Mouse (Mus musculus): ENCODE measurements around the gene Rhpn2. TPM values are rescaled to one million over a fixed set of nuclear protein-coding genes. Genes with fewer than 3 reads are reported as not detected.

Gene Rhpn2
- polyA plus RNA-seq, 1 experiment from 2014 or later: 4.5 TPM

GRCm38 (mm10) chr7:35423071-35423470, 89.1 kb downstream of the Rhpn2 start:
- no peak overlapping the region for H3K27ac ChIP-seq
- no peaks in the 10 kb centered on the region for H3K9me3 ChIP-seq
- H3K4me3 ChIP-seq: no peak overlapping the region
- DNase-seq (ENCODE audit: extremely low spot score, low spot score): no peak
- 94% methylated on average over 10 of the region's 10 CpGs for WGBS
- no peaks in the 10 kb centered on the region for H3K4me1 ChIP-seq
- H3K27me3 ChIP-seq (ENCODE audit: poor library complexity, severe bottlenecking): no peaks in the 10 kb centered on the region
- H3K36me3 ChIP-seq (replicated peaks): peaks cover 91% of the 10 kb centered on the region

- Histone ChIP-seq H3K4me1 (no peaks in the 10 kb centered on the region), H3K9me3 (no peaks in the 10 kb centered on the region), H3K36me3 (replicated peaks) (peaks cover 90% of the 10 kb centered on the region), H3K4me3 (no peak overlapping the region), H3K27ac (no peak overlapping the region), H3K27me3 (ENCODE audit: poor library complexity, severe bottlenecking) (no peaks in the 10 kb centered on the region)
- DNase-seq (ENCODE audit: extremely low spot score, low spot score): no peak
- 90% methylated on average over 10 of the region's 10 CpGs for WGBS
Measured at GRCm38 (mm10) chr7:35428146-35428545, 94.2 kb downstream of the Rhpn2 start.

DNA sequence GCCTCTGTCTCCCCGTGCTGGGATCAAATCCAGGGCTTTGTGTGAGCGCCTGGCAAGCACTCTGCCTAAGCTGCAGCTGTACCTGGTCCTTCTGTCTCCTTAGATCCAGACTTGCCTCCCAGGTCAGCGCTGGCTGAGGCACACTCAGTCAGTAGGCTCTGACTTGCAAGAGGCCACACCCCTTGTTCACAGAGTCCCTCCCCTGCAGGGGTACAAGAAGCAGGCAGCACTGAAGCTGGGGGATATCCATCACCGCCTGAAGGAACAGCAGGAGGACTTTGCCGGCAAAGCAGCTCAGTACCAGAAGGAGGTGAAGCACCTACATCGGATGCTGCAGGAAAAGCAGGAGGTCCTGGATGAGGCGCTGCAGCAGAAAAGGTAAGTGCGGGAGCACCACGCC, 101.3 kb downstream of the Rhpn2 start:
- H3K27me3 ChIP-seq (ENCODE audit: poor library complexity, severe bottlenecking): no peaks in the 10 kb centered on the region
- no peak overlapping the region for H3K27ac ChIP-seq
- DNase-seq (ENCODE audit: extremely low spot score, low spot score): no peak
- 77% methylated on average over 9 of the region's 9 CpGs for WGBS
- no peaks in the 10 kb centered on the region for H3K9me3 ChIP-seq
- H3K36me3 ChIP-seq (replicated peaks): peaks cover 96% of the 10 kb centered on the region
- H3K4me1 ChIP-seq: peaks cover 11% of the 10 kb centered on the region
- H3K4me3 ChIP-seq: no peak overlapping the region

Other genes starting within 250 kb of the Rhpn2 start
- gene Cebpa, start 214.9 kb upstream of the Rhpn2 start, polyA plus RNA-seq (2016; fragmentation: Nextera tagmentation; extraction: Ambion mirVana): 0.23 and 0.40 TPM in 2 replicates
- 0.64 and 0.79 TPM in 2 replicates for gene Slc7a10, start 147.8 kb upstream of the Rhpn2 start, polyA plus RNA-seq (2016; fragmentation: Nextera tagmentation; extraction: Ambion mirVana)
- 11.5 and 11.9 TPM in 2 replicates for gene Lrp3, start 118.7 kb upstream of the Rhpn2 start, polyA plus RNA-seq (2016; fragmentation: Nextera tagmentation; extraction: Ambion mirVana)
- gene Gpatch1, start 15.7 kb upstream of the Rhpn2 start, polyA plus RNA-seq (2016; fragmentation: Nextera tagmentation; extraction: Ambion mirVana): 17.9 and 18.5 TPM in 2 replicates
- gene Faap24, start 62.7 kb downstream of the Rhpn2 start, polyA plus RNA-seq (2016; fragmentation: Nextera tagmentation; extraction: Ambion mirVana): 28.4 and 29.3 TPM in 2 replicates
- gene Cep89, start 62.9 kb downstream of the Rhpn2 start, polyA plus RNA-seq (2016; fragmentation: Nextera tagmentation; extraction: Ambion mirVana): 69.9 and 72.3 TPM in 2 replicates
- 0.29 TPM in 1 of 2 replicates, not detected in the other for gene Slc7a9, start 114.6 kb downstream of the Rhpn2 start, polyA plus RNA-seq (2016; fragmentation: Nextera tagmentation; extraction: Ambion mirVana)
- gene Tdrd12, start 203.6 kb downstream of the Rhpn2 start, polyA plus RNA-seq (2016; fragmentation: Nextera tagmentation; extraction: Ambion mirVana): 0.15 TPM in 2 replicates
- gene Nudt19, start 222.1 kb downstream of the Rhpn2 start, polyA plus RNA-seq (2016; fragmentation: Nextera tagmentation; extraction: Ambion mirVana): 45.9 and 50.3 TPM in 2 replicates